Mouse (Mus musculus) lung, adult 2 months (tissue): ENCODE results near the gene Zfp318.

Experiments
- CTCF ChIP-seq: fragments of 200-500 bp; IDR thresholded peaks from 2 replicates; pipeline ENCODE4 v1.5.1; 2011; ENCODE audit warnings: mild to moderate bottlenecking, low read length, control low read depth; ENCODE audit not compliant: insufficient read depth
- POLR2A ChIP-seq: fragments of 200-500 bp; IDR thresholded peaks from 2 replicates; pipeline ENCODE4 v1.6.1; 2011; ENCODE audit warnings: low read depth, mild to moderate bottlenecking, control low read depth, low read length, borderline replicate concordance; ENCODE audit errors: extremely low read depth

GRCm38 (mm10) chr17:46438298-46438873, 54.9 kb downstream of the Zfp318 start, which contains the start of gene Slc22a7:
- no peak for TF ChIP-seq CTCF
- TF ChIP-seq POLR2A, result no peak
